Mouse (Mus musculus) limb, embryonic 14.5 days (tissue): ENCODE results near the gene Slc35g2. TPM values are rescaled to one million over a fixed set of nuclear protein-coding genes. Genes with fewer than 3 reads are reported as not detected.

ENCODE experiments used
- ATAC-seq: fragments of 200-750 bp; cut with Nextera tagmentation; 2 replicates; pipeline ENCODE4 v1.8.0; 2017; ENCODE audit warnings: low read depth, moderate number of reproducible peaks, moderate TSS enrichment; ENCODE audit not compliant: low FRiP score
- DNase-seq: peaks from one replicate; pipeline ENCODE4 v3.0.0-alpha.2; 2015; ENCODE audit warnings: low spot score
- H3K27ac ChIP-seq: fragments of 300-500 bp; sonication (generic); replicated peaks from 2 replicates; pipeline ENCODE4 v1.5.1; 2014; ENCODE audit warnings: low read depth, mild to moderate bottlenecking, low read length, moderate library complexity, mixed read lengths
- H3K27me3 ChIP-seq: fragments of 300-500 bp; sonication (generic); 2 replicates; pipeline ENCODE4 v1.6.1; 2014; ENCODE audit warnings: low read length, mixed read lengths; ENCODE audit not compliant: control insufficient read depth, insufficient read depth
- H3K36me3 ChIP-seq: fragments of 300-500 bp; sonication (generic); 2 replicates; pipeline ENCODE4 v1.6.1; 2014; ENCODE audit warnings: mild to moderate bottlenecking, low read length, moderate library complexity, mixed read lengths; ENCODE audit not compliant: control insufficient read depth, insufficient read depth
- H3K4me1 ChIP-seq: fragments of 300-500 bp; sonication (generic); 2 replicates; pipeline ENCODE4 v1.6.1; 2014; ENCODE audit warnings: antibody characterized with exemption, low read length, mixed read lengths; ENCODE audit not compliant: control insufficient read depth, insufficient read depth
- H3K4me2 ChIP-seq: fragments of 300-500 bp; sonication (generic); replicated peaks from 2 replicates; pipeline ENCODE4 v1.6.1; 2014; ENCODE audit warnings: low read depth, mild to moderate bottlenecking, low read length, moderate library complexity; ENCODE audit not compliant: severe bottlenecking
- H3K4me3 ChIP-seq: fragments of 300-500 bp; sonication (generic); replicated peaks from 2 replicates; pipeline ENCODE4 v1.5.1; 2014; ENCODE audit warnings: low read length
- H3K9ac ChIP-seq: fragments of 300-500 bp; sonication (generic); 2 replicates; pipeline ENCODE4 v1.6.1; 2014; ENCODE audit warnings: mild to moderate bottlenecking, low read depth, low read length, moderate library complexity; ENCODE audit not compliant: severe bottlenecking
- H3K9me3 ChIP-seq: fragments of 300-500 bp; sonication (generic); 2 replicates; pipeline ENCODE4 v1.6.1; 2016; ENCODE audit warnings: low read length; ENCODE audit not compliant: control insufficient read depth
- POLR2A ChIP-seq: fragments of 200-500 bp; IDR thresholded peaks from 2 replicates; pipeline ENCODE4 v1.8.0; 2012; ENCODE audit warnings: inconsistent platforms, mild to moderate bottlenecking, moderate library complexity, borderline replicate concordance; ENCODE audit not compliant: insufficient read depth, insufficient read length; ENCODE audit errors: extremely low read depth
- WGBS: fragments of 180-500 bp; shearing (Covaris S2); extraction: QIAGEN DNeasy Blood & Tissue Kit; methylation state at CpG from one replicate; pipeline ENCODE4 v1.1.7; 2014; 5-methylcytosine and 5-hydroxymethylcytosine counted together
- polyA plus RNA-seq, 2 experiments: library from polyadenylated mRNA; depleted of rRNA in 1 of 2; stranded (reverse) in 1 of 2; unstranded in 1 of 2; fragments of >200 nt; fragmentation: Nextera tagmentation in 1 of 2; extraction: Ambion mirVana in 1 of 2; gene quantifications; 2 replicates each; pipeline versions ENCODE4 v1.2.1 to v1.2.3; 2012 to 2014

Slc35g2 gene
- polyA plus RNA-seq, 2 experiments = 1.8 to 4.1 TPM

DNA sequence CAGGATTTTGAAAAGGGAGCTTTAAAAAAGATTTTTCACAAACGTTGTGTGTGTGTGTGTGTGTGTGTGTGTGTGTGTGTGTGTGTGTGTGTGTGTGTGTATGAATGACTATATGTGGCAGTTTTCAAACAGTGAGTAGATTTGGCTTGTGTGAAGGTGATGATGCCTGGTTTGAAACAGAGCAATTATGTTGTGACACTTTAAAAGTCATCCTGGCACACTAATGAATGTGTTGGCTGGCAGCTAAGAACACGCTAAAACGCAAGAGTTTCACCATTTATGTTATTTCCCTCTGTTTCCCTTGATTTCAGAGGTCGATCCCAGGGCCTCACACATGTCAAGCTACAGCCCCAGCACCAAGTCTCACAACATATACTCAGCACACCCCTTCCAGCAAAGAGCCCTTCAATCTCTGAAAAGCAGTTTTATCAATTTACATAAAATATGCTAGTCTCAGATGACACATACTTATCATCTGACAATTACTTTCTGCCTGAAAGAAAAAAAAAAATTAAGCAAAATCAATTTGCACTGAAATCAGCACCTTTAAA is 12.8 kb downstream of the Slc35g2 start:
- no peak for DNase-seq
- Histone ChIP-seq H3K4me1 (no peaks in the 10 kb centered on the region), H3K9me3 (no peaks in the 10 kb centered on the region), H3K4me2 (no peak overlapping the region), H3K9ac (no peak overlapping the region), H3K27ac (no peak overlapping the region), H3K36me3 (no peaks in the 10 kb centered on the region), H3K4me3 (no peak overlapping the region), H3K27me3 (no peaks in the 10 kb centered on the region)
- TF ChIP-seq POLR2A = no peak
- WGBS = 80% methylated on average over 4 of the region's 4 CpGs
- no peak for ATAC-seq

DNA sequence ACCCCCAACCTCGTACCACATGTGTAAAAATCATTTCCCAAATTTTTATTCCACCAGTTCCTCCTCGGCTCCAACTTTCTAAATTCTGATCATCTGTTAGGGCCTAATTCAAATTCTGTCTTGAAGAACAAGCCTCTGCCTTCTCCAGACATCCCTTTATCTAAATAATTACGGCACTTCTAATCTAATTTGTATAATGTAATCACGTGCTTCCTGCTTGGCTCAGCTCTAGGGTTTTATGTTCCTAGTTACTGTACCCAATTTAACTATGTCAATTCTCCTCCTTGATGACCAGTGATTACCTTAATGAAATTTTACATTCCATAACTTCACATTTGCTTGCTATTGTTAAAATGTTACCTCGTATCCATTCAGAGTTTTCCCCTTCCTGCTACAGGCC is 15.2 kb downstream of the Slc35g2 start:
- H3K36me3 ChIP-seq = no peaks in the 10 kb centered on the region
- H3K4me1 ChIP-seq = no peaks in the 10 kb centered on the region
- no peak overlapping the region for H3K4me2 ChIP-seq
- 59% methylated on average over 5 of the region's 5 CpGs for WGBS
- H3K9me3 ChIP-seq = no peaks in the 10 kb centered on the region
- DNase-seq (no peak), ATAC-seq (no peak)
- no peaks in the 10 kb centered on the region for H3K27me3 ChIP-seq
- H3K9ac ChIP-seq = no peak overlapping the region
- TF ChIP-seq POLR2A = no peak
- no peak overlapping the region for H3K4me3 ChIP-seq
- H3K27ac ChIP-seq = no peak overlapping the region

DNA sequence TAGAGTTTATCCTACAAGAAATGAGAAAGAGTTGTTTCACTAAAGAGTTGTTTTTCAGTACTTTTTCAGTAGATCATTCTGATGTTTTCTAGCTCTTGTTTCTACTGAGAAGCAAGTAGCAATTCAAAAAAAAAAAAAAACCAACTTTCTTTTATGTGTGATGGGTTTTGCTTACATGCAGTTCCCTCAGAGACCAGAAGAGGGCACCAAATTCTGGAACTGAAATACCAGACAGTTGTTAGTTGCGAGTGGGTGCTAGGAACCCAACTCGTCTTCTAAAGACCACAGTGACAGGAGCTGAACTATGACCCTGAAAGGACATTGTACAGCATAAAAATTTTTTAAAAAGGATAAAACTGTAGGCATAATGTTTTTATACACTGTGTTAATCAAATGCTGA is 22.6 kb downstream of the Slc35g2 start:
- DNase-seq (no peak), ATAC-seq (no peak)
- H3K4me1 ChIP-seq = peaks cover 9% of the 10 kb centered on the region; the same call in 1 of the 2 replicates
- TF ChIP-seq POLR2A = no peak
- no peak overlapping the region for H3K9ac ChIP-seq
- no peak overlapping the region for H3K27ac ChIP-seq
- 0 out of 2 replicates have a peak, but pooled peaks cover 6% of the 10 kb centered on the region for H3K9me3 ChIP-seq
- H3K4me3 ChIP-seq = no peak overlapping the region
- no peaks in the 10 kb centered on the region for H3K27me3 ChIP-seq
- 95% methylated on average over 2 of the region's 2 CpGs for WGBS
- no peaks in the 10 kb centered on the region for H3K36me3 ChIP-seq
- no peak overlapping the region for H3K4me2 ChIP-seq

DNA sequence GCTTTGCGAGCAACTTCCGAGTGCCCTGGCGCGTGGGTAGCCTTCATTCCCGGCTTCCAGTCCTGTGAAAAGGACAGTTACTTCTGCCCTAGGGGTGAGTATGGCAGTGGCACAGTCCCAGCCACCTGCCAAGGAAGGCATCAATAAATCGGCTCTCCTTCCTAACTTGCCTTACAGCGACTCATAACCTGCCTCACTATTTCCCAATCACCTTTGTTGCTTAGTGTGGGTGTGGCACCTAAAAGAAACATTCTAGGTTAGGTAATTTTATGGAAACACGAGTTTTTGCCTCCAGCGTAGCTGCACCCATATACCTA is 24.3 kb downstream of the Slc35g2 start:
- Histone ChIP-seq H3K9ac (peak overlapping the region; percentile 86), H3K36me3 (no peaks in the 10 kb centered on the region), H3K9me3 (0 out of 2 replicates have a peak, but pooled peaks cover 6% of the 10 kb centered on the region), H3K27ac (no peak overlapping the region), H3K4me3 (peak overlapping the region; percentile 89), H3K27me3 (no peaks in the 10 kb centered on the region), H3K4me1 (peaks cover 9% of the 10 kb centered on the region; the same call in 1 of the 2 replicates), H3K4me2 (peak overlapping the region; percentile 52)
- DNase-seq = peak; percentile 13
- WGBS = 7% methylated on average over 9 of the region's 9 CpGs
- TF ChIP-seq POLR2A = no peak
- ATAC-seq = 0 out of 2 replicates have a peak, but pooled peaks have one; percentile 4

DNA sequence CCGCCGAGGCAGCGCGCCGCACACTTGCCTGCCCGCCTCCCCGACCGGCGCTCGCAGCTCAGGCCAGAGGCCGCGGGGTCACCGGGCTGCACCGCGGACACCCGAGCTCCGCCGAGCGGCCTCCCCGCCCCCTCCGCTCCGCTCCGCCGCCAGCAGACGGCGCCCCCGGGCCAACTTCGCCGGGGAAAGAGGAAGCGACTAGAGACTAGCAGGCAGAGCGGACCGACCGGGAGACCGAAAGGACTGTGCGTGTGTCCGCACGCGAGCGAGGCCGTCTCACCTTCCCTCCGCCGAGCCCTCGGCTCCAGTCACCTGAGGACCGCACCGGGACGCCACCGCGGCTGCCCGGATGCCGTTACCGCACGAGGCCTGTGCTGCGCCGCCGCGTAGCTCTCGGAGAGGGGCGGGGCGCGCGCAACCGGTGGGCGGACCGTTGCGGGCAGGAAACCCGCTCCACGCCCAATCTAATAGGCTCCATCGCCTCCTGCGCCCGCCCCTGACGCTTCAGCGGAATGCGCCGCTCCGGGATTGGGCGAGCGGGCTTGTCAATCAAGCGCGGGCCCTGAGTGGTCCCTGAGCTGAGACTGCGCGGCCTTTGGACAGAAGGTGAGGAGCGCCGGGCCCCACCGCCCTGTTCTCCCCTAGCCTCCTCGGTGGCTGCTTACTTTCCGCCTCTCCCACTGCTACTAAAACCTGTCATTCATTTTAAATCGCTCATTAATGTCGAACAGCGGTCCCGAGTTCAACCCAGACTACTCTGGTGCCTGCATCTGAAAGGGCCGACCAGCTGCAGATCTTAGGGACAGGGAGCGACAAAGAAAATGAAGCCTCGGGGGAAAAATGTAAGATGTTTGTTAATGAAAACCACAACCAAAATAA is 24.9 kb downstream of the Slc35g2 start, which contains the start of gene Nck1:
Gene Nck1, minus strand, starts transcription at position 420 of the 879 bp plus-strand sequence.
- Histone ChIP-seq H3K36me3 (no peaks in the 10 kb centered on the region), H3K27ac (peak within 1 kb of the TSS; percentile 92), H3K4me2 (peak within 1 kb of the TSS; percentile 63), H3K4me1 (peaks cover 9% of the 10 kb centered on the region; the same call in 1 of the 2 replicates), H3K4me3 (peak within 1 kb of the TSS; percentile 89), H3K9ac (peak within 1 kb of the TSS; percentile 86), H3K9me3 (0 out of 2 replicates have a peak, but pooled peaks cover 6% of the 10 kb centered on the region), H3K27me3 (no peaks in the 10 kb centered on the region)
- WGBS = 4% methylated on average over 68 of the region's 93 CpGs
- ATAC-seq (peak; percentile 99), DNase-seq (peak; percentile 99)
- peak; percentile 56; the same call in 1 of the 2 replicates for TF ChIP-seq POLR2A
